Mouse (Mus musculus) cerebral cortex, adult 2 months (tissue): ENCODE results near the gene Rplp0.

Source experiments
- WGBS: fragments of 180-500 bp; shearing (Covaris S2); methylation state at CpG from one replicate; pipeline ENCODE4 v1.1.7; 2018; 5-methylcytosine and 5-hydroxymethylcytosine counted together

Gene Rplp0

DNA sequence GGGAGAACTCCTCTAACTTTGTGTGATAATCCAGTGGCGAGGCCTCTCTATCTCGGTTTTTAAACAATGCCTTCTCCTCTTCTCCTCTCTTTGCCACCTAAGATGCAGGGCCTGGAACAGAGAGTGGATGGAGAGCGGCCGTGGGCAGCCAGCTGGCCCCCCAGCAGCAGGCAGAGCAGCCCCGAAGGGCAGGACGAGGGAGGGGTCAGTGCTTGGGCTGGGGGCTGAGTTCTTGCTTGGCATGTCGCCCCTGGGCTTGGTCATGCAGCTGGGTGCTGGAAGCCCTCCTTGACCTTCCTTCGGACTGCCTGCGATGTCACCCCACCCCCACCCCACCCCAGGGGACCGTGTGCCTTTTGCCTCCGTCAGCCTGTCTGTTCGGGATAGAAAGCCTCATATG lies 7.9 kb upstream of the Rplp0 start:
- 88% methylated on average over 12 of the region's 12 CpGs for WGBS

DNA sequence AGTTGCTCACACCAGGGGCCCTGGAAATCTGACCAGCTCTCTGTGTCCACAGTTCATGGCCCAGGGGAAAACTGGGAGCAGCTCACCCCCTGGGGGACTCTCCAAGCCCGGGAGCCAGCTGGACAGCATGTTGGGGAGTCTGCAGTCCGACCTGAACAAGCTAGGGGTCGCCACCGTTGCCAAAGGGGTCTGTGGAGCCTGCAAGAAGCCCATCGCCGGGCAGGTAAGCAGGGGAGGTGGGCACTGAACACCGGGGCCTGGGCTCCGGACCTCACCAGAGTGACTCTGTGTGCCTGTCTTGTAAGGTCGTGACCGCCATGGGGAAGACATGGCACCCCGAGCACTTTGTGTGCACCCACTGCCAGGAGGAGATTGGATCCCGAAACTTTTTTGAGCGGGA lies 7.5 kb upstream of the Rplp0 start:
- WGBS, result 85% methylated on average over 13 of the region's 13 CpGs

DNA sequence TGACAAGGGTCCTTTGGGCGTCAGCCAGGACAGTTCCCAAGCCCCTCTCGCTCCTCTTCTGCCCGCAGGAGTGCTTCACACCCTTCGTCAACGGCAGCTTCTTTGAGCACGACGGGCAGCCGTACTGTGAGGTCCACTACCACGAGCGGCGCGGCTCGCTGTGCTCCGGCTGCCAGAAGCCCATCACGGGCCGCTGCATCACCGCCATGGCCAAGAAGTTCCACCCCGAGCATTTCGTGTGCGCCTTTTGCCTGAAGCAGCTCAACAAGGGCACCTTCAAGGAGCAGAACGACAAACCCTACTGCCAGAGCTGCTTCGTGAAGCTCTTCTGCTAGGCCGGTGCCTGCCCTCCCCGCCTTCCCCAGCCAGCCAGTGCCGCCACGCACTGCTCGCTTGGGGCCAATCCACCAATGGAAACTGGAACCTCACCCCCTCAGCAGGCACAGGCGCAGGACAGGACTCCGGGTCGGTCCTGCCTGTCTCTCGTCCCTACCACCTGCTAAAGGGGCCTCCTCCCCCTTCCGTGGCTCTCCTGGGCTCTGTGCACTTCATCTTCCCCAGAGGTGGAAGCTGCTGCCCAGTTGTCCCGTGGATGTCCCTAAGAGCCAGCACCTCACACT lies 5.4 kb upstream of the Rplp0 start:
- WGBS, result 92% methylated on average over 33 of the region's 33 CpGs

GRCm38 (mm10) chr5:115554536-115555291 lies 4.6 kb upstream of the Rplp0 start:
- WGBS, result 82% methylated on average over 18 of the region's 18 CpGs

DNA sequence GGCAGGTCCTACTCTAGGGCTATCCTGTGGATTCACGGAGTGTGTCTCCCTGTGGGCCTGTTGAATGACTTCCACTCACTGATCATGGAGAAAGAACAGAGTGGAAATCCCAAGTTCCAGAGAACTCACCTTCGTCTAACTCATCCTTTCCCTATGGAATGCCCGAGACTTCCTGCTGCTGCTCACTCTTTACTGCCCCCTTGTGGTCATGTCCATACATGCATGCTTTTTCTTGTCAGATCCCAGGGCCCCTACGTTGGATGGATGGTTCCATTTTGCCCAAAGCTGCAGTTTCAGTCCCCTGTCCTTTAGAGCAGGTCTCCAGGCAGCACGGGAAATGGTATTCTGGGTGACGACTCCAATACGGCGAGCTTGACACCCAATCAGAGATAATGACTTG lies 3.0 kb upstream of the Rplp0 start:
- 13% methylated on average over 8 of the region's 8 CpGs for WGBS

DNA sequence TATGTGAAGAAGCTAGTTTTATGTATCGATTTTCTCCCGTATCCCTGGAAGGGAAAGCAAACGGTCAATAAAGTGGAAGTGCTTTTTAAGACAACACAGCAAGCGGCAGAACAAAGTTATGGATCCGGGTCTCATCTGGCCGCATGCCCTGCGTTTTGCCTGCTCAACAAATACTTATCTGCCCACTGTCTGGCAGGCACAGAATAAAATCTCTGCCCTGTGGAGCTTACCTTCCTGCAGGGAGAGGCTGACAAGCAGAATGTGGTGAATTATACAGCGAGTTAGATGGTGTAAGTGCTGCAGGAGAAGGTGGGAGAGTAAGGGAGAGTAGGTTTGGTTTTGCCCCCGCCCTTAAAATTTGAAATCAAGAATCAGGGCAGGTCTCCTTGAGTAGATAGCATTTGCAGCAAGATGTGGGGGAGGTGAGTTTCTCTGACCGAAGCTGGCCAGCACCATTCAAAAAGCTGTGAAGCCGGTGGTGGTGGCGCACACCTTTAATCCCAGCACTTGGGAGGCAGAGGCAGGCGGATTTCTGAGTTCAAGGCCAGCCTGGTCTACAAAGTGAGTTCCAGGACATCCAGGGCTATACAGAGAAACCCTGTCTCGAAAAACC lies 979 bp upstream of the Rplp0 start:
- WGBS, result 86% methylated on average over 14 of the region's 14 CpGs

- WGBS, result 47% methylated on average over 13 of the region's 13 CpGs
These were observed 1.2 kb downstream of the Rplp0 start for GRCm38 (mm10) chr5:115560336-115560905.

GRCm38 (mm10) chr5:115563771-115564585 lies 4.7 kb downstream of the Rplp0 start:
- WGBS, result 49% methylated on average over 5 of the region's 5 CpGs

- WGBS, result 2% methylated on average over 55 of the region's 55 CpGs
These were observed 5.6 kb downstream of the Rplp0 start, which contains the start of gene Gcn1l1 for GRCm38 (mm10) chr5:115564737-115565393. Gcn1l1 (plus strand) TSS chr5:115565254.

- WGBS, result 0% methylated on average over 34 of the region's 46 CpGs
These were observed 6.1 kb downstream of the Rplp0 start for GRCm38 (mm10) chr5:115565403-115565802.

DNA sequence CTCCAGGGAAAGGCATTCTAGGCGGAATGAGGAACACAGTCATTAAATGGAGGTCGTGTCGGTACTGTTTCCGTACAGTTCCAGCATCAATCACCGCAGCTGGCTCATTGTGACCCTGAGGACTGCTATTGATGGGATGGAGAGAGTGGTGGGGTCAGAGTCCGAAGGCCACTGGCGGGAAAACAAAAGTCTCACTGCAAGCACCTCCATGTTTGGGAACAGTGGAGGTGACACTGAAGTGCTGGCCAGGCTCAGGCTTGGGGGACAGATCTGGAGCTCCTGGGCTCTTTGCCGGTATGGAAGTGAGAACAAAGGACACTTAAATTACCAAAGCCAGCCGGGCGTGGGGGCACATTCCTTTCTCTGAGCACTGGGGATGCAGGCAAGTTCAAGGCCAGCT lies 9.4 kb downstream of the Rplp0 start:
- 62% methylated on average over 10 of the region's 10 CpGs for whole genome bisulfite sequencing

DNA sequence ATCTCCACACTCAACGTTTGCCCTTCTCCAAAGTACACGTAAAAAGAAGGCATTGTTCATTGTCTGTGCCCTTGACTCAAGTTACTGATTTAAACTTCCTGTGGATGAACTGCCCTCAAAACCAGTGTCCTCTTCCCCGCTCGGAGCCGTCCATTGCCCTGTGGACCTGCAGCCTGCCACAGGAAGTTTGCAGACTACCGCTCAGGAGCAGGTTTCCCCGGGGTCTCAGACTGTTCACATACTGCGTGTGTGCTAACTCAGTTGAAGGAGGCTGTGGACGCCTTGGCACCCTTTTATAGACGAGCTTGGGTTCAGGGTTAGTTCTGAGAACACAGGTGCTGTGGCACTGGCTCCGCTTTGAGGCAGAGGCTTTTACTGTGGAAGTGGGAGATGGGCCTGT lies 10.0 kb downstream of the Rplp0 start:
- WGBS, result 66% methylated on average over 11 of the region's 11 CpGs

DNA sequence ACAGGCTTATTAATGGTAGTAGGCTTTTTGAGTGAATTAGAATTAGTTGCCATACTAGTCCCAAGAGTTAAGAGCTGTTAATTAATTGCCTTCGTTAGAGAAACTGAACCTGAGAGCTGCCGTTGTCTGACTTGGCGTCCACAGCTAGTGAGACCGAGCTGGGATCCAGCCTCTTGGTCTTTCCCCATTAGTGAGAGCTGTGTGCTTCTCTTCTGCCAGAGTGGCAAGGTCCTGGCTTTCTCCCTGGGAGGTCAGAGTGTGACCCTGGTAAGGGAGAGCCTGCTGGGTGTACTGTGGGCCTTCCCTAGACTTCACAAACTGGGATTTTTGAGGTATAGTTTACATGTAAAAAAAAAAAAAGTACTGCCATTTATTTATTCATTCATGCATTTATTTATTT lies 10.5 kb downstream of the Rplp0 start:
- WGBS, result 62% methylated on average over 4 of the region's 4 CpGs

GRCm38 (mm10) chr5:115571086-115571485 lies 11.8 kb downstream of the Rplp0 start:
- 37% methylated on average over 7 of the region's 7 CpGs for WGBS

- 30% methylated on average over 17 of the region's 17 CpGs for whole genome bisulfite sequencing
These were observed 13.6 kb downstream of the Rplp0 start for GRCm38 (mm10) chr5:115572679-115573535.

DNA sequence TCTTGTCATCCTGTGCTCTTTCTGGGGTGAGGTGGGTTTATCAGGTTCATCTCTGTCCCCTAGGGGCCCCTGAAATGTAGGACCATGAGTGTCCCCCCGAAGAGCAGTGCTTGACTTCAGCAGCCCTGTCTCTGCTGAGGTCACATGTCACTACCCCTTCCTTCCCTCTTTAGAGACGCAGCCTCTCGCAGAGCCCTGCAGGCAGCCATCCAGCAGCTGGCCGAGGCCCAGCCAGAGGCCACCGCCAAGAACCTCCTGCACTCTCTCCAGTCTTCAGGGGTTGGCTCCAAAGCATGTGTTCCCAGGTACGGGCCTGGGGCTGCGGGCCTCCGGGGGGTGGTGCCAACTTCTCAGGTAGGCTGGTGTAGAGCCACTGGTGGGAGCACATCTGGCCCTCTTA lies 15.7 kb downstream of the Rplp0 start:
- WGBS, result 46% methylated on average over 8 of the region's 8 CpGs

DNA sequence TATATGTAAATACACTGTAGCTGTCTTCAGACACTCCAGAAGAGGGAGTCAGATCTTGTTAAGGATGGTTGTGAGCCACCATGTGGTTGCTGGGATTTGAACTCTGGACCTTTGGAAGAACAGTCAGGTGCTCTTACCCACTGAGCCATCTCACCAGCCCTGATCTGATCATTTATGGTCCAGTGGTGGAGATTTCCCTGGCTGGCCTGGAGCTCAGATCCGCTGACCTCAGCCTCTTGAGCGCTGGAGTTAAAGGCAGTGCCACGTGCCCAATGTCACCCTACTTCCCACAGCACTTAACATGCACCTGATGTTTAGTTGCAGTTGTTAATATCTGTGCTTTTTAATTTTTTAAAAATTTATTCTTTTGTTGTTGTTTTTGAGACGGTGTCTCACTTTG lies 18.4 kb downstream of the Rplp0 start:
- 92% methylated on average over 4 of the region's 4 CpGs for WGBS

- 74% methylated on average over 14 of the region's 14 CpGs for WGBS
These were observed 19.7 kb downstream of the Rplp0 start for GRCm38 (mm10) chr5:115578922-115579321.

- 79% methylated on average over 5 of the region's 5 CpGs for WGBS
These were observed 20.1 kb downstream of the Rplp0 start for GRCm38 (mm10) chr5:115579363-115579762.
